Mouse (Mus musculus): Measurements from ENCODE around the gene Cygb. TPM values are rescaled to one million over a fixed set of nuclear protein-coding genes. Genes with fewer than 3 reads are reported as not detected.

The Cygb gene
- polyA plus RNA-seq, 1 experiment: 18.3 TPM

DNA sequence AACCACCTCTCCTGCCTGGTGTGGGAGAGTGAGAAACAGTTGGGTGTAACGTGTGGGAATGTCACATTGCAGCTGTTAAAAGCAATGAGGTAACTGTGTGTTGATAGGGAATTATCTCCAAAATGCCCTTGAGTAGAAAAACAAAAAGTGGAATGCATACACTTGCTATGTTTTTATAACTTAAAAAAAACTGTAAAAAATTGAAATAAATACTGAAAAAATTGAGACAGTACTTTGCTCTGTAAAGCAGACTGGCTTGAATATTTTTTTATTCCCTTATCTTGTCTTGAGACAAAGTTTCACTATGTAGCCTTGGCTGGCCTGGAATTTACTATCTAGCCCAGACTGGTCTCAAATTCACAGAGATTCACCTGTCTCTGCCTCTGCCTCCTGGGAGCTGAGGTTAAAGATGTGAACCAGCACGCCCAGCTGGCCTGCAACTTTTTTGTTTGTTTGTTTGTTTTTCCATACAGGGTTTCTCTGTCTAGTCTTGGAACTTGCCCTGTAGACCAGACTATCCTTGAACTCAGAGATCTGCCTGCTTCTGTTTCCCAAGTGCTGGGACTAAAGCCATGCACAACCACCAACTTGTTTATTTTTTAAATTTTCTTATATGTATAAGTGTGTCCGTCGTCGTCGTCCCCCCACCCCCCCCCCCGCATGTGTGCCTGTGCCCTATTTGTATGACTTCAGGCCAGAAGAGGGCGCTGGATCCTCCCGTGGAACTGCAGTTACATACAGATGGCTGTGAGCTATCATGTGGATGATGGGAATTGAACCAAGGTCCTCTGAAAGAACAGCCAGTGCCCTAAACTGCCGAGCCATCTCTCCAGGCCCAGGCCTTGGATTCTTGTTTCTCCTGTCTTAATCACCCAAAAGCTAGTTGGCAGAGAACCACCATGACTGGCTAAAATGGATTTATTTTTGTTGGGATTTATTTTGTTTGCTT lies 26.8 kb downstream of the Cygb start:
- DNase-seq (ENCODE audit: low read depth): no peak

DNA sequence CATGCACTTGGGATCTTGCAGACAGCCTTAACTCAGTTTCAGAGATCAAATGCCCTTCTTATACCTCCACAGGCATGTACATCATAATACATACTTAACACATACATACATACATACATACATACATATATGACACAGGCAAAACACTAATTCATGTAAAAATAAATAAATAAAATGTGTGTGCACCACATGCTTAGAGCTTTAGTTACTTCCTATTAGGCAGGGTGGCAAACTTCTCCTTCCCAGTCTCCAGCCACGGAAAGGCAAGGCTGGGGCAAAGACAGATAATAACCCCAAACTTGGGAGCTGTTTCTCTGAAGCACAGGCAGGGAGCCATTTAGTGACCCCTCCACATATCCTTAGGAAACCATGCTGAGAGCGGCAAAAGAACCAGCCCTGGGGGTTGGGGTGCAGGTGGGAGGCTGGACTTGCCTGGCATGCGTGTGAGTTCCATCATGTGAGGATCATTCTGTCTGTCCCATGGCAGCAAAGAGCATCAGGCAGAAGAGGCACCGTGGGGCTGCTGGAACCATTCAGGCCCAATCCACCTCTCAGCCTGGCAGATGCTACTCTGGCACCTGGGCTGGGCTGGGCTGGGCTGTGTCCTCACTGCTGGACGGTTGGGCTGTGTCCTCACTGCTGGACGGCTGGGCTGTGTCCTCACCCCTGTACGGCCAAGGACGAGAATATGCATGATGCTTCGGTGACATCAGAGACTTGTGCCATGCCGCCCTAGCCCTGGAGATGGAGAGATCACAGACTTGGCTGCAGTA lies 27.6 kb downstream of the Cygb start, which contains the start of gene Rhbdf2:
TSS of gene Rhbdf2 (minus strand) at position 721 of the 773 bp plus-strand sequence.
- TF ChIP-seq POLR2A (IDR thresholded peaks at IDR 0.05; ENCODE audit: borderline replicate concordance, extremely low read depth, insufficient read depth, insufficient read length, poor library complexity, severe bottlenecking) (no peak), CTCF (IDR thresholded peaks at IDR 0.05; ENCODE audit: borderline replicate concordance, extremely low read depth, insufficient read depth, insufficient read length) (no peak)
- DNase-seq (ENCODE audit: low read depth): no peak

More for the DNA sequence above, 26.8 kb downstream of the Cygb start:
- TF ChIP-seq POLR2A (IDR thresholded peaks at IDR 0.05; ENCODE audit: borderline replicate concordance, extremely low read depth, insufficient read depth, insufficient read length, poor library complexity, severe bottlenecking): no peak
- peak; percentile 25; the same call in 1 of the 2 replicates for TF ChIP-seq CTCF (IDR thresholded peaks at IDR 0.05; ENCODE audit: borderline replicate concordance, extremely low read depth, insufficient read depth, insufficient read length)

DNA sequence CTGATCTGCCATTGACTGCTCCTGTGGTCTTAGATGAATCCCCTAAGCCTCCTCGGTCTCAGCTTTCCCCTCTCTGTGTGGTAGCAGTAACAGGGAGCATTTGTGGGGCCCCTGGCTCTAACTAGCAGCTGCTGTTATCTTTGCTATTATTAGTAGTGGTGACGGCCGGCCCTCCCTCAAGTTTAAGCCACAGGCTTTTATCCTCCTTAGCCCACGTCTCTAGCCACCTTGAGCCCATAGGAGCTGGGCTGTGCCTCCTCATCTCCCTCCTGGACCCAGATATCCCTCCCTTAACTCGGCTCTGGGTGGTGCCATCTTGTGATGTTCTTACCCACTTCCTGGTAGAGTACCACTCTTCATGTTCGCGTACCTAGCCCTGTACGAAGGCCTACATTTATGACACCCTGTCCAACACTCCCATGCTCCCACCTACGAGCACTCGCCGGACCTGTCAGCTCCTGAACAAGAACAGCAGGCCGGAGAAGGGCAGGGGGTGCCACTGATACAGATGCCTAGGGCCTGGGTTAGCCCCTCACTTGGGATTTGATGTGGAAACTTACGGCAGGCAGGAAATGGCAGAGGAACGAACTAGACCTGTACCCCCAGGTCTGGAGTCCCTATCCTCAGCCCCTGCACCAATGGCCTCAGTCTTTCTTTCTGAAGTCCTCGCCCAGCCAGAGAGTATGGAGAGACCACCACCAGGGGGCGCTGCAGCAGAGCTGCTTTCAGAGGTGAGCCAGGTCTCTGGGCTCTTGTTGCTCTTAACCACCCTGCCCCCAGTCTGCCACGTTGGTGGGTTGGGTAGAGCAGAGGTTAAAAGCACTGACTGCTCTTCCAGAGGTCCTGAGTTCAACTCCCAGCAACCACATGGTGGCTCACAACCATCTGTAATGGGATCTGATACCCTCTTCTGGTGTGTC lies 28.8 kb downstream of the Cygb start:
- TF ChIP-seq CTCF (IDR thresholded peaks at IDR 0.05; ENCODE audit: borderline replicate concordance, extremely low read depth, insufficient read depth, insufficient read length) (peak; percentile 68), POLR2A (IDR thresholded peaks at IDR 0.05; ENCODE audit: borderline replicate concordance, extremely low read depth, insufficient read depth, insufficient read length, poor library complexity, severe bottlenecking) (no peak)
- DNase-seq (ENCODE audit: low read depth): no peak

DNA sequence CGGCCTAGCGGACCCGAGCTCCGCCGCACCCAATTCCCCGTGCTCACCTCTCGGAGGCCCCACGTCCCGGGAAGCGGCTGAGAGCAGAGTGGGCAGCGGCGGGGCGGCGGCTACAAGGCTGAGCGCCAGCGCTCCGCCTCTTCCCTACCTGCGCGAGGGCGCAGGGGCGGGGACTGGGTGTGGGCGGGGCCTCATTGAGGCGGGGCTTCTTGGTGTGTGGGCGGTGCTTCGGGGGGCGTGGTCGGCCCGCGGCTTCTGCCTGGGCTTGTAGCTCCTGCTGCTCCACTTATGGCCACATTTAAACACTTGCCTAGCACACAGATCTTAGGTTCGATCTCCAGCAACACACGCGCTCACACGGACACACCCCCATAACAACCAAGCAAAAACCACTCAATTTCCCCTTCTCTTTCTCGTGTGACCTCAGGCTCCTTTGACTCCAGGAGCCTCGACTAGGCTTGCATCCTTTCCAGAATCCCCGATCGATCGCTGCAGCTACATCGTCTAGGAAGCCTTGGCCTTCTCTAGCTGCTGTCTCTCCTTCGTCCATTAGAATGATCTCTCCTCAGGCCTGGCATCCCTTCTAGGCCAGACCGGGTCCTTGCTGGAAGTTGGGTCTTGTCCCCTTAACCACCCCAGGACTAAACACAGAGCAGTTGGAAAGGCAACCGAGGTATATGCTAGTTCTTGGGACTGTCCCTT lies 29.8 kb downstream of the Cygb start:
- TF ChIP-seq CTCF (IDR thresholded peaks at IDR 0.05; ENCODE audit: borderline replicate concordance, extremely low read depth, insufficient read depth, insufficient read length) (no peak), POLR2A (IDR thresholded peaks at IDR 0.05; ENCODE audit: borderline replicate concordance, extremely low read depth, insufficient read depth, insufficient read length, poor library complexity, severe bottlenecking) (no peak)

DNA sequence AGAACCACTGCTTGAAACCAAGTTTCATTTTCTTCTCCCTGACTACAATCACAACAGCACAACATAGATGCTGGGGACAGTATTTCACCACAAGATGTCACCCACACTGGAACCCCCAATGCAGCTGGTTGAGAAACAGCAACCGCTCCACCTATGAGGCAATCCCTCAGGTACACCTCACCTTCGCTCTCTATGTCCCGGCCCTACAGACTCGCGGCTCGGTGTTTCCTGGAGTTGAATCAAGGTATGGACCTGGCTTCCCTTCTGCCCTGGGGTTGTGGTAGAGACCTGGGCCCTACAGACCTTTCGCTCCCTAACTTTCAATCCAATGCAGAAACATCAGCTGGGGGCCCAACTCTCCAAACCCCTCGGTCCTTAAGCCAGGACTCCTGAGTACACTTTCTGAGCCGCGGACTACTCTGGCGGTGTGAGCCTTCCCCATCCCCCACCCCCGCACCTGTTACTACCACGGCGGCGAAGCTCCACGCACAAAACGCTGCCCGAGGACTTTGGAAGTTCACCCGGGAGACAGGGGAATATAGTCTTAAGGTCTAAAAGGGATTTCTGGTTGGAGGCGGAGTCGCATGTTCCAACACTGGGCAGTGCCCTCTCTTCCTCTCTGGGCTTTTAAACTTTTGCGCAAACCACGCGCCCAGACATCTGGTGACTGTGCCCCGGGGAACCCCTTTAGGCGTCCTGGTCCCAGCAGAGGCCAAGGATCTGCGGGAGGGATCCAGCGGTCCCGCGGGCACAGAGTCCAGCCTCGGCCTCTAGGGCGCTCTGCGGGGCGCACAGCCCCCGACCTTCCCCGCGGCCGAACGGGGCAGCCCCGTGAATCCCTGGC lies 30.6 kb downstream of the Cygb start:
- TF ChIP-seq POLR2A (IDR thresholded peaks at IDR 0.05; ENCODE audit: borderline replicate concordance, extremely low read depth, insufficient read depth, insufficient read length, poor library complexity, severe bottlenecking): no peak
- TF ChIP-seq CTCF (IDR thresholded peaks at IDR 0.05; ENCODE audit: borderline replicate concordance, extremely low read depth, insufficient read depth, insufficient read length): no peak
- no peak for DNase-seq (ENCODE audit: low read depth)

More for the DNA sequence above, 29.8 kb downstream of the Cygb start:
- peak; percentile 65 for DNase-seq (ENCODE audit: low read depth)

DNA sequence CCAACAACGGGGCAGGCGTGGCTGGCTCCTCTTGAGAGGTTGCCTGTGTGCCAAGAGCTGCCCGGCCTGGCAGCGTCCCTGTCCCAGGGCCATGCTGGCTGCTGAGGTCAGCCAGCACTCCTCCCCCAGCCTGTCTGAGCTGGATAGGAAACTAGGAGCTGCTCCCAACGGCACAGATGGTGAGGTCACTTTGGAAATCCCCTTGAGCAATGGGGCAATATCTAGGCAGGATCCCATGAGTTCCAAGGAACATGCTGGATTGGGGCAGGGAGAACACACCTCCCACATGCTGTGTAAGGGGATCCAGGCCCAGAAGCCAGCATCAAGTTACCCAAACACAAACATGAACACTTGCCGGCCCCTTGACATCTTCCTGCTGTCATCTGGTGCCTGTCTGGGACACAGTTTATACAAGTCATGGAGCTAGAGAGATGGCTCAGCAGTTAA lies 32.8 kb downstream of the Cygb start:
- no peak for TF ChIP-seq POLR2A (IDR thresholded peaks at IDR 0.05; ENCODE audit: borderline replicate concordance, extremely low read depth, insufficient read depth, insufficient read length, poor library complexity, severe bottlenecking)
- no peak for TF ChIP-seq CTCF (IDR thresholded peaks at IDR 0.05; ENCODE audit: borderline replicate concordance, extremely low read depth, insufficient read depth, insufficient read length)
- peak; percentile 68 for DNase-seq (ENCODE audit: low read depth)

DNA sequence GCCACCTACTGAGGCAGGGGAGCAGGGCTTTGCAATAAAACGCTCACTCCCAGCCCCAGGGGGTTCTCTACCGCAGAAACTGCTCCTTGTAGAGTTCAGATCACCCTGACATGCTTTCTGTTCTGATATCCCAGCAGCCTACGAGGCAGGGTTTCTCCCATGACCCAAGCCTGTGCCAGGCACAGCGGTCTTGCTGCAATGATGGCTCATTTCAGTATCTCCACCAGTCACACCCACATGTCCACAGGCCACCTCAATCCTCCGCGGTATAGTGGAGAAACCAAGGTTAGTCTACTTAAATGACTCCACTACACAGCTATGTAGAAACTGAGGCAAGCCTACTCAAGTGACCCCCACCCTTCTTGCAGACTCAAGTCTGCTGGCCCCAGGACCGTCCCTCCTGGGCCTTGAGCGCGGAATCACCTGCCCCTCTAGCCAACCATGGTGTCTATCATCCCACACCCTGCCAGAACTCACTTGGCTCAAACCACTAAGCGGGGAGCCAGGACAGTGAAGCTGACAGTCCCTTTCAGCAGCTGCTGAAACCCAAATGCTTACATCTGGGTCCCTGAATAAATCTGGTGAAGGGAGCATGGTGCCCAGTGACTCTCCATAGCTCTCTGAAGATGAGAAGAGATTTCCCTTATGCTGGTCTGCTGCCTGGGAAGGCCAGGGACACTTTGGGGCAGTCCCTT lies 33.4 kb downstream of the Cygb start:
- DNase-seq (ENCODE audit: low read depth): no peak
- TF ChIP-seq POLR2A (IDR thresholded peaks at IDR 0.05; ENCODE audit: borderline replicate concordance, extremely low read depth, insufficient read depth, insufficient read length, poor library complexity, severe bottlenecking) (no peak), CTCF (IDR thresholded peaks at IDR 0.05; ENCODE audit: borderline replicate concordance, extremely low read depth, insufficient read depth, insufficient read length) (no peak)

DNA sequence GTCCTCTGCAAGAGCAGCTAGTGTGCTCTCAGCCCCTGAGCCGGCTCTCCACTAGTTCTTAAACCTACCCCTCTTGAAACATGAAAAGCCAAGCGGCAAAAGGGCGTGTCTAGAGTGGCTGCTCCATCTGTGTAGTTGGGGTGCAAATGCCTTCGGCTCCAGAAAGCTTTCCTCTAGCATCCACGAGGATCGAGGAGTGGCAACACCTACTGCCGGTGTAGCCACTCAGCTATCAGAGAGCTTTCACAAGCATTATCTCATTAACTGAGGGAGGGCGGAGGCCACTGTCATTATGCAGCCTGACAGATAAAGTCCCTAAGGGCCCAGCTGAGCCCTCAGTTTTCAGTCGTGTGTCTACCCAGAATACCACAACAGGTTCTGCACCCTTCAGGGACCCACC lies 34.0 kb downstream of the Cygb start:
- no peak for TF ChIP-seq CTCF (IDR thresholded peaks at IDR 0.05; ENCODE audit: borderline replicate concordance, extremely low read depth, insufficient read depth, insufficient read length)
- TF ChIP-seq POLR2A (IDR thresholded peaks at IDR 0.05; ENCODE audit: borderline replicate concordance, extremely low read depth, insufficient read depth, insufficient read length, poor library complexity, severe bottlenecking): no peak

DNA sequence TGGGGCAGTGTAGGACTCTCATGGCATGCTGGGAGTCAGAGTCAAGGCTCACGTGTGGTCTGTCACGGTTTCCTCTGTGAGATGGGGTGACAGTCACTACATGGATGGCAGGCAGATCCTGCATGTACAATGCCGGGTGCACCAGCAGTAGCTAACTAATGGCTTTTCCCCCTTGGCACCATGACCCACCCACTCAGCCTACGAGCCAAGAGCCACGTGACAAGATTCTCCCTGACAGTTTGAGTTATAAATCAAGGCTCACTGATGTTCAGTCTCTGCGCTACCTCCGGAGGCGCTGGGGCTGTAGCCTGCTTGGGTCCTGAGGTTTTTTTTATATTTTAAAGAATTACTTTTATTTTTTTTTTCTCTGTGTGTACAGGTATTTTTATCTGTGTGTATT lies 34.6 kb downstream of the Cygb start:
- no peak for TF ChIP-seq CTCF (IDR thresholded peaks at IDR 0.05; ENCODE audit: borderline replicate concordance, extremely low read depth, insufficient read depth, insufficient read length)
- TF ChIP-seq POLR2A (IDR thresholded peaks at IDR 0.05; ENCODE audit: borderline replicate concordance, extremely low read depth, insufficient read depth, insufficient read length, poor library complexity, severe bottlenecking): no peak
- no peak for DNase-seq (ENCODE audit: low read depth)

More for the DNA sequence above, 34.0 kb downstream of the Cygb start:
- DNase-seq (ENCODE audit: low read depth): no peak

Data from brain, embryonic 14.5 days (tissue).